ENCODE assay signal across 7 mouse cellular contexts in genomic region chr19:46037243-46037924, GRCm38 (mm10). TPM values are rescaled to one million over a fixed set of nuclear protein-coding genes. Genes with fewer than 3 reads are reported as not detected.
DNase-seq lines count a peak whose midpoint lies in the region; ATAC-seq lines count a peak whose summit lies in the region.

No protein-coding gene starts in this region.

- DNase-seq in limb, embryonic 11.5 days (ENCODE audit: low spot score) = no peak
- no peak for DNase-seq in ovary, postnatal 10 days (ENCODE audit: low spot score)
- no peak for DNase-seq in adrenal gland, adult 2 months

- H3K4me2 ChIP-seq in embryonic facial prominence, embryonic 12.5 days (replicated peaks) = peak overlapping the region; percentile 100
- peak overlapping the region; percentile 86 for H3K4me2 ChIP-seq in limb, embryonic 11.5 days (ENCODE audit: low read depth, severe bottlenecking)
- H3K4me2 ChIP-seq in neural tube, embryonic 14.5 days (ENCODE audit: low read depth, low read length) = peak overlapping the region; percentile 98

- peak overlapping the region; percentile 97 for H3K27ac ChIP-seq in embryonic facial prominence, embryonic 12.5 days
- no peak overlapping the region for H3K27ac ChIP-seq in limb, embryonic 11.5 days (replicated peaks; ENCODE audit: low read depth, low read length)
- H3K27ac ChIP-seq in neural tube, embryonic 14.5 days (ENCODE audit: low read depth, low read length) = peak overlapping the region; percentile 69

- ATAC-seq in megakaryocyte, adult 5-6 weeks (ENCODE audit: poor library complexity, severe bottlenecking) = no peak
- no peak for ATAC-seq in embryonic facial prominence, embryonic 12.5 days (ENCODE audit: insufficient number of reproducible peaks, insufficient read depth, low FRiP score, low TSS enrichment)
- ATAC-seq in limb, embryonic 11.5 days (ENCODE audit: insufficient number of reproducible peaks, low FRiP score, low TSS enrichment, low read depth) = no peak
- ATAC-seq in neural tube, embryonic 14.5 days (ENCODE audit: low read depth) = no peak

- H3K9me3 ChIP-seq in megakaryocyte, embryonic 14.5 days = no peaks in the 10 kb centered on the region
- no peaks in the 10 kb centered on the region for H3K9me3 ChIP-seq in embryonic facial prominence, embryonic 12.5 days
- H3K9me3 ChIP-seq in limb, embryonic 11.5 days (ENCODE audit: control insufficient read depth, low read length) = no peaks in the 10 kb centered on the region
- H3K9me3 ChIP-seq in neural tube, embryonic 14.5 days (ENCODE audit: control insufficient read depth, low read length) = no peaks in the 10 kb centered on the region

- 29% methylated on average over 6 of the region's 6 CpGs for WGBS in embryonic facial prominence, embryonic 12.5 days
- 42% methylated on average over 6 of the region's 6 CpGs for WGBS in limb, embryonic 11.5 days
- WGBS in neural tube, embryonic 14.5 days = 24% methylated on average over 6 of the region's 6 CpGs

- H3K4me1 ChIP-seq in megakaryocyte, embryonic 14.5 days = peaks cover 78% of the 10 kb centered on the region
- peaks cover 41% of the 10 kb centered on the region for H3K4me1 ChIP-seq in embryonic facial prominence, embryonic 12.5 days
- H3K4me1 ChIP-seq in limb, embryonic 11.5 days (ENCODE audit: control insufficient read depth, insufficient read depth, low read length) = peaks cover 30% of the 10 kb centered on the region
- peaks cover 47% of the 10 kb centered on the region for H3K4me1 ChIP-seq in neural tube, embryonic 14.5 days (ENCODE audit: control insufficient read depth, insufficient read depth, low read length)

- peak overlapping the region; percentile 95 for H3K4me3 ChIP-seq in megakaryocyte, embryonic 14.5 days (replicated peaks)
- H3K4me3 ChIP-seq in embryonic facial prominence, embryonic 12.5 days = peak overlapping the region; percentile 97
- peak overlapping the region; percentile 97 for H3K4me3 ChIP-seq in limb, embryonic 11.5 days (ENCODE audit: low read depth, low read length)
- peak overlapping the region; percentile 89 for H3K4me3 ChIP-seq in neural tube, embryonic 14.5 days (ENCODE audit: low read depth, low read length)

- peaks cover 55% of the 10 kb centered on the region for H3K36me3 ChIP-seq in megakaryocyte, embryonic 14.5 days (replicated peaks; ENCODE audit: low read length)
- H3K36me3 ChIP-seq in embryonic facial prominence, embryonic 12.5 days = peaks cover 43% of the 10 kb centered on the region
- H3K36me3 ChIP-seq in limb, embryonic 11.5 days (ENCODE audit: control insufficient read depth, insufficient read depth, low read length) = peaks cover 41% of the 10 kb centered on the region
- H3K36me3 ChIP-seq in neural tube, embryonic 14.5 days (ENCODE audit: control insufficient read depth, insufficient read depth, low read length) = peaks cover 37% of the 10 kb centered on the region

- H3K9ac ChIP-seq in embryonic facial prominence, embryonic 12.5 days = peak overlapping the region; percentile 94
- H3K9ac ChIP-seq in limb, embryonic 11.5 days (ENCODE audit: low read length) = peak overlapping the region; percentile 97
- peak overlapping the region; percentile 90 for H3K9ac ChIP-seq in neural tube, embryonic 14.5 days (replicated peaks; ENCODE audit: low read depth, low read length)

- no peaks in the 10 kb centered on the region for H3K27me3 ChIP-seq in megakaryocyte, embryonic 14.5 days (replicated peaks)
- no peaks in the 10 kb centered on the region for H3K27me3 ChIP-seq in embryonic facial prominence, embryonic 12.5 days
- no peaks in the 10 kb centered on the region for H3K27me3 ChIP-seq in limb, embryonic 11.5 days (ENCODE audit: control insufficient read depth, insufficient read depth, low read length)
- no peaks in the 10 kb centered on the region for H3K27me3 ChIP-seq in neural tube, embryonic 14.5 days (ENCODE audit: control insufficient read depth, insufficient read depth, low read length)

RNA-seq across cellular contexts. Expression of gene Pprc1, which starts 7.3 kb away (rescaled TPM):
- polyA plus RNA-seq in megakaryocyte, embryonic 14.5 days (2012; ENCODE audit: insufficient read depth, low replicate concordance) = 8.7 and 12.2 TPM in 2 replicates
- 14.1 and 30.8 TPM in 2 replicates for total RNA-seq in megakaryocyte, adult 5-6 weeks (2015)
- 8.6 and 11.5 TPM in 2 replicates for total RNA-seq in megakaryocyte, adult 5-6 weeks (2017)
- 37.9 and 39.7 TPM in 2 replicates for polyA plus RNA-seq in embryonic facial prominence, embryonic 12.5 days (2016; fragmentation: Nextera tagmentation; extraction: Ambion mirVana)
- 55.2 and 55.5 TPM in 2 replicates for polyA plus RNA-seq in limb, embryonic 11.5 days (2014; fragmentation: Nextera tagmentation; extraction: Ambion mirVana)
- 21.7 and 29.3 TPM in 2 replicates for polyA plus RNA-seq in neural tube, embryonic 14.5 days (2014; fragmentation: Nextera tagmentation; extraction: Ambion mirVana)
- total RNA-seq in adrenal gland, adult 2 months (2021) = 10 to 100 TPM; 22.5 to 36.4 TPM
- 16.0 and 19.1 TPM in 2 replicates for polyA plus RNA-seq in adrenal gland, adult 2 months (2012; rRNA removed)

RNA-seq across cellular contexts. Expression of gene Ldb1, which starts 7.6 kb away (rescaled TPM):
- 349 and 424 TPM in 2 replicates for polyA plus RNA-seq in megakaryocyte, embryonic 14.5 days (2012; ENCODE audit: insufficient read depth, low replicate concordance)
- 48.8 and 54.5 TPM in 2 replicates for total RNA-seq in megakaryocyte, adult 5-6 weeks (2015)
- 60.2 and 60.8 TPM in 2 replicates for total RNA-seq in megakaryocyte, adult 5-6 weeks (2017)
- 131 and 142 TPM in 2 replicates for polyA plus RNA-seq in embryonic facial prominence, embryonic 12.5 days (2016; fragmentation: Nextera tagmentation; extraction: Ambion mirVana)
- 93.1 and 97.6 TPM in 2 replicates for polyA plus RNA-seq in limb, embryonic 11.5 days (2014; fragmentation: Nextera tagmentation; extraction: Ambion mirVana)
- 93.1 and 98.6 TPM in 2 replicates for polyA plus RNA-seq in neural tube, embryonic 14.5 days (2014; fragmentation: Nextera tagmentation; extraction: Ambion mirVana)
- total RNA-seq in adrenal gland, adult 2 months (2021) = 10 to 100 TPM; 58.2 to 67.1 TPM
- 99.3 and 117 TPM in 2 replicates for polyA plus RNA-seq in adrenal gland, adult 2 months (2012; rRNA removed)

RNA-seq across cellular contexts. Expression of gene Hps6, which starts 34.1 kb away (rescaled TPM):
- 8.7 and 9.6 TPM in 2 replicates for polyA plus RNA-seq in megakaryocyte, embryonic 14.5 days (2012; ENCODE audit: insufficient read depth, low replicate concordance)
- total RNA-seq in megakaryocyte, adult 5-6 weeks (2015) = 1.2 and 1.7 TPM in 2 replicates
- 6.6 and 6.8 TPM in 2 replicates for total RNA-seq in megakaryocyte, adult 5-6 weeks (2017)
- 6.1 and 7.2 TPM in 2 replicates for polyA plus RNA-seq in embryonic facial prominence, embryonic 12.5 days (2016; fragmentation: Nextera tagmentation; extraction: Ambion mirVana)
- 2.7 and 3.1 TPM in 2 replicates for polyA plus RNA-seq in limb, embryonic 11.5 days (2014; fragmentation: Nextera tagmentation; extraction: Ambion mirVana)
- polyA plus RNA-seq in neural tube, embryonic 14.5 days (2014; fragmentation: Nextera tagmentation; extraction: Ambion mirVana) = 1.4 and 2.4 TPM in 2 replicates
- 10 to 100 TPM; 11.2 to 15.4 TPM for total RNA-seq in adrenal gland, adult 2 months (2021)
- 16.7 and 19.7 TPM in 2 replicates for polyA plus RNA-seq in adrenal gland, adult 2 months (2012; rRNA removed)

RNA-seq across cellular contexts. Expression of gene Nolc1, which starts 38.3 kb away (rescaled TPM):
- polyA plus RNA-seq in megakaryocyte, embryonic 14.5 days (2012; ENCODE audit: insufficient read depth, low replicate concordance) = 14.7 and 44.5 TPM in 2 replicates
- total RNA-seq in megakaryocyte, adult 5-6 weeks (2015) = 16.4 and 19.7 TPM in 2 replicates
- 36.8 and 47.6 TPM in 2 replicates for total RNA-seq in megakaryocyte, adult 5-6 weeks (2017)
- polyA plus RNA-seq in embryonic facial prominence, embryonic 12.5 days (2016; fragmentation: Nextera tagmentation; extraction: Ambion mirVana) = 93.8 and 102 TPM in 2 replicates
- polyA plus RNA-seq in limb, embryonic 11.5 days (2014; fragmentation: Nextera tagmentation; extraction: Ambion mirVana) = 133 and 149 TPM in 2 replicates
- 61.4 and 61.7 TPM in 2 replicates for polyA plus RNA-seq in neural tube, embryonic 14.5 days (2014; fragmentation: Nextera tagmentation; extraction: Ambion mirVana)
- total RNA-seq in adrenal gland, adult 2 months (2021) = 10 to 100 TPM; 44.6 to 72.2 TPM
- polyA plus RNA-seq in adrenal gland, adult 2 months (2012; rRNA removed) = 4.3 and 5.8 TPM in 2 replicates

RNA-seq across cellular contexts. Expression of gene Armh3, which starts 39.1 kb away (rescaled TPM):
- polyA plus RNA-seq in megakaryocyte, embryonic 14.5 days (2012; ENCODE audit: insufficient read depth, low replicate concordance) = 0.89 and 2.1 TPM in 2 replicates
- total RNA-seq in megakaryocyte, adult 5-6 weeks (2015) = 12.8 and 15.6 TPM in 2 replicates
- 6.6 and 8.5 TPM in 2 replicates for total RNA-seq in megakaryocyte, adult 5-6 weeks (2017)
- polyA plus RNA-seq in embryonic facial prominence, embryonic 12.5 days (2016; fragmentation: Nextera tagmentation; extraction: Ambion mirVana) = 20.0 and 21.5 TPM in 2 replicates
- 15.0 and 16.3 TPM in 2 replicates for polyA plus RNA-seq in limb, embryonic 11.5 days (2014; fragmentation: Nextera tagmentation; extraction: Ambion mirVana)
- polyA plus RNA-seq in neural tube, embryonic 14.5 days (2014; fragmentation: Nextera tagmentation; extraction: Ambion mirVana) = 21.7 and 22.5 TPM in 2 replicates
- total RNA-seq in adrenal gland, adult 2 months (2021) = 10 to 100 TPM; 15.5 to 17.3 TPM
- polyA plus RNA-seq in adrenal gland, adult 2 months (2012; rRNA removed) = 6.1 and 8.5 TPM in 2 replicates
